Mouse (Mus musculus): Measurements from ENCODE around the gene Fhod1. TPM values are rescaled to one million over a fixed set of nuclear protein-coding genes. Genes with fewer than 3 reads are reported as not detected.

The Fhod1 gene
- polyA plus RNA-seq, 1 experiment from 2014 or later: 0.81 TPM

DNA sequence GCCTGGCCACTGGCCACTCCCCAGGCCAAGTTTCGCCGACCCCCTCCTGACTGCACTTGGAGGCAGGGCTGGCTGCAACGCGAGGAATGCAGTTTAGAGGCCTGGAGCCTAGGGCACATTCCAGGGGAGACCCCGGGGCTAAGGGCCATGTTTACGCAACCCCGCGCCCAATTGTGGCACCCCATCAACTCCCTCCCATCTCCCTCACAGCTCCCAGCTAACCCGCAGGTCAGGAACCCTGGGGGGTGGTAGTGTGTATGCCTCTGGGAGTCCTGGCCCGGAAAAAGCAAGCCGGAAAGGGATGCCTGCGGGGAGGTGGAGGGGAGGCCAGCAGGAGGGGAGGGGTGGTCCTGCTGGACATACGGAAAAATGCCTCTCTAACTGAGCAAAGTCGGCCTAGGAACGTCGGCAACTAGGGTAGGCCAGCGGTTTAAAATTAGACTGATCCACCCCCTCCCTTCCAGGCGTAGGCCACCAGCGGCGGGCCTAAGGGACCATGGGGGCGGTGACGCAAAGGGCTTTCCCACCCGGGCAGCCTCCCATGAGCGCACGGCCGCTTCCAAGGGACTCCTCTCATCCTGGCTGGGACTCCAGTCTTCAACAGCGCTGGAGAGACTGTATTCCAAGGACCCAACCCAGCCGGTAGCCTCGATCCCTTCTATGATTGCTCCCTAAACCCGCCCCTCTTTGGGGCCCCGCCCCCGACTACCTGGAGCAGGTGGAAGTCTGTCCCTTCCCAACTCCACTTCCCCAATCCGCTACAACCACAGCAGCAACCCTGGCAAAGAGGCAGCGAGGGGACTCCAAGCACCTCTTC is 934 bp downstream of the Fhod1 start:
- peaks cover 10% of the 10 kb centered on the region; the same call in 1 of the 2 replicates for H3K27me3 ChIP-seq
- H3K4me3 ChIP-seq: peak overlapping the region; percentile 76
- H3K9me3 ChIP-seq (replicated peaks): no peaks in the 10 kb centered on the region
- peak overlapping the region; percentile 81 for H3K9ac ChIP-seq
- WGBS: 2% methylated on average over 34 of the region's 34 CpGs
- H3K27ac ChIP-seq: peak overlapping the region; percentile 65; the same call in 1 of the 2 replicates
- H3K4me2 ChIP-seq: peak overlapping the region; percentile 96
- peaks cover 42% of the 10 kb centered on the region for H3K4me1 ChIP-seq
- ATAC-seq: peak; percentile 5
- no peaks in the 10 kb centered on the region for H3K36me3 ChIP-seq (ENCODE audit: poor library complexity, severe bottlenecking)

GRCm38 (mm10) chr8:105345061-105345975 is 2.4 kb downstream of the Fhod1 start:
- H3K4me3 ChIP-seq: no peak overlapping the region
- 74% methylated on average over 7 of the region's 7 CpGs for WGBS
- H3K4me2 ChIP-seq: no peak overlapping the region
- H3K9me3 ChIP-seq (replicated peaks): no peaks in the 10 kb centered on the region
- no peak for ATAC-seq
- H3K27me3 ChIP-seq: peaks cover 10% of the 10 kb centered on the region; the same call in 1 of the 2 replicates
- H3K27ac ChIP-seq: no peak overlapping the region
- H3K36me3 ChIP-seq (ENCODE audit: poor library complexity, severe bottlenecking): no peaks in the 10 kb centered on the region
- peaks cover 40% of the 10 kb centered on the region for H3K4me1 ChIP-seq
- no peak overlapping the region for H3K9ac ChIP-seq

DNA sequence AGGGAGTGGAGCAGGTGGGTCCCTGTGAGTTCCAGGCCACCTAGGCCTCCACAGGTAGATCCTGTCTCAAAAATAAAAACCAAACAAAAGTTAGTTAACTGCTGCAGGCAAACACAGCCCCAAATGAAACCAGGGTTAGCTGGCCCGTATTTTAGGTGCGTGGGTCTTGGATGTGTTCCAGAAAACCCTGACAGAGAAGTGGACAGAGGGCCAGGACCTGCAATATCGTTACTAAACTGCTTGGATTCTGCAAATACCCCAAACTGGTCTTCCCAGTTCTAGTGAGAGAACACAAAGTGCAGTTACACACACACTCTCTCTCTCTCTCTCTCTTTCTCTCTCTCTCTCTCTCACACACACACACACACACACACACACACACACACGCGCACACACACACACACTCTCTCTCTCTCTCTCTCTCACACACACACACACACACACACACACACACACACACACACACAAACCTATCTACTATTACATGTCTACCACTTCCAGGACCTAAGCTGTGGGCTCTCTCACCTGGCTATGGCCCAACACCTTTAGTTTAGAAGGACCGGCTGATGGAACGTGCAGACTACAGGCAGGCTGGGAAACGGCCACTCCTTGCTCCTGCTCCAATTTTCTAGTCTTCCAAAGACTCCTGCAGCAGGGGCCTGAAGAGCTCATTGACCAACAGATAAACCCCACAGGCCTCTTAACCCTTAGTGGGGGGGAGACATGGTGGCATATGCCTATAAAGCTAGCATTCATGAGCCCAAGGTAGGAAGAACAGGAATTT is 3.8 kb downstream of the Fhod1 start:
- H3K9me3 ChIP-seq (replicated peaks): no peaks in the 10 kb centered on the region
- no peak overlapping the region for H3K4me2 ChIP-seq
- H3K4me1 ChIP-seq: peaks cover 29% of the 10 kb centered on the region
- no peak overlapping the region for H3K27ac ChIP-seq
- H3K9ac ChIP-seq: peak overlapping the region; percentile 21; the same call in 1 of the 2 replicates
- ATAC-seq: no peak
- peaks cover 10% of the 10 kb centered on the region; the same call in 1 of the 2 replicates for H3K27me3 ChIP-seq
- H3K36me3 ChIP-seq (ENCODE audit: poor library complexity, severe bottlenecking): no peaks in the 10 kb centered on the region
- 73% methylated on average over 8 of the region's 8 CpGs for WGBS
- no peak overlapping the region for H3K4me3 ChIP-seq

- H3K9me3 ChIP-seq (replicated peaks): no peaks in the 10 kb centered on the region
- no peak overlapping the region for H3K4me2 ChIP-seq
- H3K4me1 ChIP-seq: peaks cover 23% of the 10 kb centered on the region
- H3K27me3 ChIP-seq: peaks cover 10% of the 10 kb centered on the region; the same call in 1 of the 2 replicates
- H3K9ac ChIP-seq: no peak overlapping the region
- WGBS: 74% methylated on average over 4 of the region's 4 CpGs
- ATAC-seq: no peak
- no peak overlapping the region for H3K27ac ChIP-seq
- no peaks in the 10 kb centered on the region for H3K36me3 ChIP-seq (ENCODE audit: poor library complexity, severe bottlenecking)
- no peak overlapping the region for H3K4me3 ChIP-seq
Measured at GRCm38 (mm10) chr8:105342768-105343167, 5.0 kb downstream of the Fhod1 start.

DNA sequence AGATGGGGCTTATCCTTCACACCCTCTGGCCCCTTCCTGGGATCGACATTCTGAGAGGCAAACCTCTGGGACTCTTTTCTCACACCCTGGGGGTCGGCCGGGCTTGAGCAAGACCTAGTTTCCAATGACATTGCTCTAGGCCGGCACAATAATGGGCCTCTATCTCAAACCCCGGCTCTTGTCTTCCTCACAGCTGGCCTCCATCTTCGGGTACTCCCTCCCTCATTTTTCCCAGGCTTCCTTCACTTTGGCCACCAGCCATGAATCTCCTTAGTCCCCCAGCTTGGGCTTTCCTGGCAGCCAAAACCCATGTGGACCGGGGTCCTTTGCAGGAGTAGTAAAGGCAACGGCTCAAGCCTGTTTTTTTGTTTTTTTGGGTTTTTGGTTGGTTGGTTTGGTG is 6.4 kb downstream of the Fhod1 start:
- Histone ChIP-seq H3K27me3 (no peaks in the 10 kb centered on the region), H3K4me1 (peaks cover 9% of the 10 kb centered on the region), H3K4me2 (no peak overlapping the region), H3K9me3 (replicated peaks) (no peaks in the 10 kb centered on the region), H3K9ac (no peak overlapping the region), H3K27ac (no peak overlapping the region), H3K4me3 (no peak overlapping the region), H3K36me3 (ENCODE audit: poor library complexity, severe bottlenecking) (peaks cover 5% of the 10 kb centered on the region)
- WGBS: 49% methylated on average over 8 of the region's 8 CpGs
- no peak for ATAC-seq

DNA sequence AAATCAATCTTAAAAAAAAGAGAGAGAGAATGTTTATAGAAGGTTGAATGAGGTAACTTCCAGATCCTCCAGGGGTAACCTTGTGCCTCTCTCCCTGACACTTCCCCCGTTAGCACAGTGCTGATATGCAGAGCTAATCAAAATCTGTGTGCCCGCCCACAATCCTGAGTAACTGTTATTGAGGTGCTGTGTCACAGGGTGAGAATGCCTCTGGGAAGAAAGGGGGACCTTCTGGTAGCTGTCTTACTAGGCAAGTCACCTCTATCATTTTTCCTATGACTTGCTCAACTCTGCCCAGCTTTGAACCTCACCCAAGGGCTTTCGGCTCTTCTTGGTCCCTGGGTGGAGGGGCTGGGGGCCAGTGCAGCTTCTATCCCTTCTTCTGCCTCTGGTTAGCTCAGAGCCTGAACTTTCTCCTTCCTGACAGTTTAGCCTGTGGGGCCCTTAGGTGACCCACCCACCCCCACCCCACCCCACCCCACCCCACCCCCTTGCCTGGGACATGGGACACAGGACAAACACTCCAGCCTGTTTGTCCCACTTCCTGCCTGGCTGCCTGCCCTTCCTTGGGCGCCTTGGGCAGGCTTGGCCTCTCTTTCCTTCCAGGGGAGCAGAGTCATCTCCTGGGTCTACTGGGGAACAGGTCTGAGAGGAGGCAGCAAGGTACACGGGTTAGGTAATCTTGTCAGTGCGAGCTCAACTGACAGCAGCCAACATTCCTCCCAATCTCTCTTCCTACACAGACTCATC is 7.7 kb downstream of the Fhod1 start:
- H3K4me2 ChIP-seq: no peak overlapping the region
- H3K9ac ChIP-seq: no peak overlapping the region
- no peak overlapping the region for H3K4me3 ChIP-seq
- no peaks in the 10 kb centered on the region for H3K27me3 ChIP-seq
- H3K27ac ChIP-seq: no peak overlapping the region
- H3K9me3 ChIP-seq (replicated peaks): no peaks in the 10 kb centered on the region
- 81% methylated on average over 6 of the region's 6 CpGs for WGBS
- peaks cover 16% of the 10 kb centered on the region for H3K36me3 ChIP-seq (ENCODE audit: poor library complexity, severe bottlenecking)
- H3K4me1 ChIP-seq: peaks cover 7% of the 10 kb centered on the region; the same call in 1 of the 2 replicates
- no peak for ATAC-seq

- Histone ChIP-seq H3K4me1 (peaks cover 7% of the 10 kb centered on the region; the same call in 1 of the 2 replicates), H3K27ac (no peak overlapping the region), H3K9ac (no peak overlapping the region), H3K4me2 (no peak overlapping the region), H3K4me3 (no peak overlapping the region), H3K36me3 (ENCODE audit: poor library complexity, severe bottlenecking) (peaks cover 26% of the 10 kb centered on the region), H3K27me3 (no peaks in the 10 kb centered on the region), H3K9me3 (replicated peaks) (no peaks in the 10 kb centered on the region)
- 79% methylated on average over 4 of the region's 4 CpGs for whole genome bisulfite sequencing
- ATAC-seq: no peak
Measured at GRCm38 (mm10) chr8:105338992-105339391, 8.8 kb downstream of the Fhod1 start.

DNA sequence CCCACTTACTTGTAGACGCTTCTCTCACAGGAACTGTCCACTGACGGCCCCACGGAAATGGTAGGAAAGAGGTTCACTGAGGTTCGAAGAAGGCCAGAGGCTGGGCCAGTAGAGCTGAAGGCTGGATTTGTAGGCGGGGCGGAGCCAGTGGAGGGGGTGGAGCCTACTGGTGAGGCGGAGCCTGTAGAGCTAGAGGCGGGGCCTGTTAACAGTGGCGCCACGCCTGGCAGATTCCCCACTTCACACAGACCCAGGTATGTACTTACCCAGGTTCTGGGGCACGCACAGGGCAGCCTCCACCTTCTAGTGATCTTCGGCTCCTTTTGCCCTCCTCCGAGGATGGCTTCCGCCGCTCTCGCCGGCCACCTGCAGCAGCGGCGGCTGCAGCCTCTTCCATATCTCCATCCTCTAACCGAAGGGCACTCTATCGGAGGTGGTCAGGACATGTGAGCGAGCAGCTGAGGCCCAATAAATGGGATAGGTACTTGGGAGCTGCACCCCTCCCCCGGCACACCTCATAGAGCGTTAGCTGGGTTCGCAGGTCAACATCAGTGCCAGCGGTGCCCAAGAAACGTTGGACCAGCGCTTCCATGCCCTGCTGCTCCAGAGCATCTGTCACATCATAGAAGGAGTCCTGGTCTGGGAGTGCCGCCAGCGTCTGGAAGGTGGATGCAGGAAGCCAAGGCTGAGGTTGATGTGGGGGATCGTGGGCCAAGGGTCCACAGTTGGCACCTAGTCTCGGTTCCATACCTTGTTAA is 11.2 kb downstream of the Fhod1 start:
- ATAC-seq: peak; percentile 23; the same call in 1 of the 2 replicates
- Histone ChIP-seq H3K36me3 (ENCODE audit: poor library complexity, severe bottlenecking) (peaks cover 46% of the 10 kb centered on the region), H3K9ac (no peak overlapping the region), H3K27me3 (no peaks in the 10 kb centered on the region), H3K4me2 (no peak overlapping the region), H3K4me1 (peaks cover 6% of the 10 kb centered on the region; the same call in 1 of the 2 replicates), H3K4me3 (no peak overlapping the region), H3K27ac (no peak overlapping the region), H3K9me3 (replicated peaks) (no peaks in the 10 kb centered on the region)
- 45% methylated on average over 32 of the region's 32 CpGs for whole genome bisulfite sequencing

DNA sequence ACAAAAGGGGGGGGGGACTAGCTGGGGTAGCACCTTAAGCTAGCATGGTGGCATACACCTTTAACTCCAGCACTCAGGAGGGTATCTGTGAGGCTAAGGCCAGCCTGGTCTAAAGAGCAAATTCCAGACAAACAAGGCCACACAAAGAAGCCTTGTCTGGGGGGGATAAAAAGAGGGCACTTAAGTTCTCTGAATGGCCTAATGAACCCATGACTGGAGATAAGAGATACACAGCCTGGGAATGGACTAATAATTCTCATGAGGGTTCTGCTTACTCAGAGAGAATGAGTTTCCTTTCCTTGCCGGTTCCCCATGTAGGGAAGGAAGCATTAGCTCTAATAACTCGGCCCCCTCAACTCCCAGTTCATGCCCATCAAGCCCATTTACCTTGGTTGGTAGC is 15.2 kb downstream of the Fhod1 start:
- no peak for ATAC-seq
- H3K4me1 ChIP-seq: peaks cover under 1% of the 10 kb centered on the region
- H3K27me3 ChIP-seq: no peaks in the 10 kb centered on the region
- no peaks in the 10 kb centered on the region for H3K9me3 ChIP-seq (replicated peaks)
- H3K4me3 ChIP-seq: no peak overlapping the region
- no peak overlapping the region for H3K27ac ChIP-seq
- H3K4me2 ChIP-seq: no peak overlapping the region
- 76% methylated on average over 2 of the region's 2 CpGs for WGBS
- H3K36me3 ChIP-seq (ENCODE audit: poor library complexity, severe bottlenecking): peaks cover 84% of the 10 kb centered on the region
- no peak overlapping the region for H3K9ac ChIP-seq

GRCm38 (mm10) chr8:105331931-105332330 is 15.8 kb downstream of the Fhod1 start:
- H3K4me2 ChIP-seq: no peak overlapping the region
- ATAC-seq: no peak
- no peak overlapping the region for H3K9ac ChIP-seq
- H3K27ac ChIP-seq: no peak overlapping the region
- 94% methylated on average over 9 of the region's 9 CpGs for WGBS
- H3K27me3 ChIP-seq: no peaks in the 10 kb centered on the region
- H3K4me3 ChIP-seq: no peak overlapping the region
- H3K36me3 ChIP-seq (ENCODE audit: poor library complexity, severe bottlenecking): peaks cover 84% of the 10 kb centered on the region
- no peaks in the 10 kb centered on the region for H3K9me3 ChIP-seq (replicated peaks)
- peaks cover 7% of the 10 kb centered on the region for H3K4me1 ChIP-seq
